Mouse (Mus musculus): ENCODE data around the gene H2-T23. TPM values are rescaled to one million over a fixed set of nuclear protein-coding genes. Genes with fewer than 3 reads are reported as not detected.
"Not testable (repeated sequence)": the region's sequence is repeated elsewhere in the genome, so short reads cannot be mapped to it uniquely, and the experiment has no call there.

Gene H2-T23
- polyA plus RNA-seq, 1 experiment from 2014 or later = 10.1 TPM

DNA sequence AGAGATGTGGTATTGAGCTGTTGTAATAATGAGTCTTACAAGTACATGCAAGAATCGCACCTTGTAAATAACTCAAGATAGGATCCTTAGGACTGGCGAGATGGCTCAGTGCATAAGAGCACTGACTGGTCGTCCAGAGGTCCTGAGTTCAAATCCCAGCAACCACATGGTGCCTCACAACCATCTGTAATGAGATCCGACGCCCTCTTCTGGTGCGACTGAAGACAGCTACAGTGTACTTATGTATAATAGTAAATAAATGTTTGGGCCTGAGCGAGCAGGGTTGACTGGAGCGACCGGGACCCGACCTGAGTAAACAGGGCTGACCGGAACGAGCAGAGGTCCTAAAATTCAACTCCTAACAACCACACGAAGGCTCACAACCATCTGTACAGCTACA, 3.5 kb upstream of the H2-T23 start:
- 85% methylated on average over 13 of the region's 13 CpGs for WGBS

DNA sequence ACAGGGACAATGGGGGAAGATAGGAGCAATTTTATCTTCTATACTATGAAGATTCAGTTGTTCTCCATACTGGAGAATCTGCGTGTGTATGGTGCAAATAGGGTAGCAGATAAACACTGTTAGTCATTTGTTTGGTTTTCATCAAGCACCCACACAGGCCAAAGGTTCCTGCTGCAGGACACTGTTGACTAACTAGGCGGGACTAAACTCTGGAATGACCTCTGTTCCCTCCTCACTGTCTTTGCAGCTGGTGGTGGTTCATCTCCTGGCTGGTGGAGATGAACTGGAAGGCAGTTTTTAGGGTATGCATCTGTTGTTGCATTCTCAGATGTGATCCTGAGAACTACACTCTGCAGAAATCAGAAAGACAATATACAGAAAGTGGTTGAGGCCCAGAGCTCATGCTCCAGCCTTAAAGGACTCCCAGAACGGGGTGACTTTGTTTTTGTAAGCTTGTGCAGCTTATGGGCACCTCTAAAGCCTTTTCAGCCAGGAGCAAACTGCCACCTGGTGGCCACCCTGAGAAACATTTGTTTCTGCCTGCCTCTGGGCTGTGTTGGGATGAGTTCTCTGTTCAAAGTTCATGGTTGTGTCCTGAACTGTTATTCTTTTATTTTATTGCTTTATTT, 2.5 kb upstream of the H2-T23 start:
- H3K4me3 ChIP-seq (ENCODE audit: low read depth, low read length); H3K36me3 ChIP-seq (ENCODE audit: control insufficient read depth, insufficient read depth, low read length); DNase-seq (ENCODE audit: low spot score); H3K4me2 ChIP-seq (ENCODE audit: low read depth, low read length); H3K9ac ChIP-seq (ENCODE audit: low read depth, low read length); H3K4me1 ChIP-seq (ENCODE audit: control insufficient read depth, insufficient read depth, low read length); ATAC-seq (ENCODE audit: low read depth); H3K9me3 ChIP-seq (ENCODE audit: control insufficient read depth, low read length); H3K27me3 ChIP-seq (replicated peaks; ENCODE audit: control insufficient read depth, insufficient read depth, low read length); H3K27ac ChIP-seq (replicated peaks; ENCODE audit: low read depth, low read length): not testable (repeated sequence)
- WGBS = 36% methylated on average over 3 of the region's 3 CpGs

More for the DNA sequence above, 3.5 kb upstream of the H2-T23 start:
- DNase-seq (ENCODE audit: low spot score); H3K4me3 ChIP-seq (ENCODE audit: low read depth, low read length); H3K36me3 ChIP-seq (ENCODE audit: control insufficient read depth, insufficient read depth, low read length); H3K27me3 ChIP-seq (replicated peaks; ENCODE audit: control insufficient read depth, insufficient read depth, low read length); H3K27ac ChIP-seq (replicated peaks; ENCODE audit: low read depth, low read length); ATAC-seq (ENCODE audit: low read depth); H3K4me2 ChIP-seq (ENCODE audit: low read depth, low read length); H3K9me3 ChIP-seq (ENCODE audit: control insufficient read depth, low read length); H3K4me1 ChIP-seq (ENCODE audit: control insufficient read depth, insufficient read depth, low read length); H3K9ac ChIP-seq (ENCODE audit: low read depth, low read length): not testable (repeated sequence)

DNA sequence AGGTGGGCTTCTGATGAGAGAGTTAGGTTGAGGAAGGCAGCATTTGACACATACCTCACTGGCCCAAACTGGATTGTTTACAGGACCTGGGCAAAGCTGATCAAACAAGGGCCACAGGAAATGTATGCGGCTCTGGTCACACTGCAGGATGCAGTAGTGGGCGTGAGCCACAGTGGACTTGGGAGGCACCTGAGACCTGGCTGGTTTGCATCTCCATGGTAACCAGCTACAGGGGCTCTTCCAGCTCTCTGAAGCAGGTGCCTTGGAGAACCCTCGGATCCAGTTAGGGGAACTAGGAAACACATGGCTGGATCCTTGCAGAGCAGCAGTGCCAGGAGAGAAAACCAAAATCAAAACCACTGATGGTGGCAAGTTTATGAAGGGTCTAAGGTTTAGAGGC, 1.9 kb upstream of the H2-T23 start:
- H3K27me3 ChIP-seq (replicated peaks; ENCODE audit: control insufficient read depth, insufficient read depth, low read length); H3K4me2 ChIP-seq (ENCODE audit: low read depth, low read length); H3K36me3 ChIP-seq (ENCODE audit: control insufficient read depth, insufficient read depth, low read length); H3K4me1 ChIP-seq (ENCODE audit: control insufficient read depth, insufficient read depth, low read length); DNase-seq (ENCODE audit: low spot score); H3K9me3 ChIP-seq (ENCODE audit: control insufficient read depth, low read length); H3K27ac ChIP-seq (replicated peaks; ENCODE audit: low read depth, low read length); H3K9ac ChIP-seq (ENCODE audit: low read depth, low read length); ATAC-seq (ENCODE audit: low read depth); H3K4me3 ChIP-seq (ENCODE audit: low read depth, low read length): not testable (repeated sequence)
- 59% methylated on average over 3 of the region's 3 CpGs for WGBS

DNA sequence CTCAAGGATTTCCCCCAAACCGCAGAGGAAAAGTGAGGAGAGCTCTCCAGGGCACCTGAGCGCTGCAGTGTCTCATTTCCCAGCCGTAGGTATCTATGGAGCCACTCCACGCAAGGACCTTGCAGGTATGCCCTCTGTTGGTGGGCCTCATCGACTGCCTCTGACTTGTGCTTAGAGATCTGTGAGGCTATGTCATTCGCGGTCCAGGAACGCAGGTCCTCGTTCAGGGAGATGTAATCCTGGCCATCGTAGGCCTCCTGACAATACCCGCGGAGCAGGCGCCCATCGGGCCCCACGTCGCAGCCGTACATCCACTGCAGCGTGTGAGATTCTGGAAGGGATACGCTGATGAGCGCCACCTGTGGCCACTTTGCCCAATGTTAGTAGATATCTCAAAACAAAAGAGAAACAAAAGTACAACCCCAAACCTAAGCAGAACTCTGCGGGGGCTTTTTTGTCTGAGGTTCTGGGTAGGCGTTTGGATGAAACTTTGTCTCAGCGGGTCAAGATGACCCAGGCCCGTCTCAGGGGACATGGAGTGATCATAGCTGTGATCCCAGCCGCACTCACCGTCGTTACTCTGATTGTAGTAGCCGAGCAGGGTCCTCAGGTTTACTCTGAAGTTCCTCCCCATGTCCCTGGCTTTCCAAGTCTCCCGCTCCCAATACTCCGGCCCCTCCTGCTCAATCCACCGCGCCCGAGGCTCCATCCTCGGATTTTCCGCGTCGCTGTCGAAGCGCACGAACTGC, 898 bp downstream of the H2-T23 start:
- DNase-seq (ENCODE audit: low spot score); H3K27me3 ChIP-seq (replicated peaks; ENCODE audit: control insufficient read depth, insufficient read depth, low read length); H3K36me3 ChIP-seq (ENCODE audit: control insufficient read depth, insufficient read depth, low read length); H3K4me1 ChIP-seq (ENCODE audit: control insufficient read depth, insufficient read depth, low read length); H3K9me3 ChIP-seq (ENCODE audit: control insufficient read depth, low read length); H3K27ac ChIP-seq (replicated peaks; ENCODE audit: low read depth, low read length): not testable (repeated sequence)
- Histone ChIP-seq H3K4me3 (ENCODE audit: low read depth, low read length) (peak overlapping the region; percentile 49), H3K4me2 (ENCODE audit: low read depth, low read length) (peak overlapping the region; percentile 77), H3K9ac (ENCODE audit: low read depth, low read length) (peak overlapping the region; percentile 65)
- 1% methylated on average over 34 of the region's 40 CpGs for WGBS
- peak; percentile 78 for ATAC-seq (ENCODE audit: low read depth)

DNA sequence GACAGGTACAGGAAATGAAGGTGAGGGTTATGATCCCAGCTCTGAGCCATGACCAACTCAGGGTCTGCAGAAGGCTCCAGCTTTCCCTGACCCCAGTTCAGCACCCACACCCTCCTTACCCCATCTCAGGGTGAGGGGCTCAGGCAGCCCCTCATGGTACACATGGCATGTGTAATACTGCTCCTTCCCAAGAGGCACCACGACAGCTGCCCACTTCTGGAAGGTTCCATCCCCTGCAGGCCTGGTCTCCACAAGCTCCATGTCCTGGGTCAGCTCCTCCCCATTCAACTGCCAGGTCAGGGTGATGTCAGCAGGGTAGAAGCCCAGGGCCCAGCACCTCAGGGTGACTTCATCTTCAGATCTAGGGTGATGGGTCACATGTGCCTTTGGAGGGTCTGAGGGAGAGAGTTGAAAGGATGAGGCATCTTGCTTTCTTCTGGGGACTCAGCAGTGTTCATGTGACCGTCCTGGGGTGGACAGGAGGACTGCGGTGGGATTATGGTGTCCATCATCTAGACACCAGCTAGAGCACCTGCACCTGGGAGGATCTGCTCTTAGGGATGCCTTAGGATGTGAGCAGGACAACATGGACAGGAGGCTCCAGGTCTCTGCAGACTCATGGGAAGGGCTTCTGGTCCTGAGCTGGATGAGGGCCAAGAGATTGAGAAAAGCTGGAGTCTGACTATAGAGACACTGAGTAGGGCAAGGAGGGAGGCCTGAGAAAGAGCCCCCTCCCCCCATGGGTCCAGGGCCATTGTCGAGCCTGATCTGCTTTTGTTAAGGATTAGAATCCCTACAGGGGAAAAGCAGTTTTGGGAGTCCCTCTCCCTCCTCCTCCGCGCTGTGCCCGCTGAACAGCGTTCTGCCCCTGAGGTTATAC, 1.7 kb downstream of the H2-T23 start:
- Histone ChIP-seq H3K9ac (ENCODE audit: low read depth, low read length) (peak overlapping the region; percentile 34; the same call in 1 of the 2 replicates), H3K4me3 (ENCODE audit: low read depth, low read length) (peak overlapping the region; percentile 49), H3K4me2 (ENCODE audit: low read depth, low read length) (peak overlapping the region; percentile 77)
- not testable (repeated sequence) for H3K36me3 ChIP-seq (ENCODE audit: control insufficient read depth, insufficient read depth, low read length); ATAC-seq (ENCODE audit: low read depth); H3K27me3 ChIP-seq (replicated peaks; ENCODE audit: control insufficient read depth, insufficient read depth, low read length); H3K9me3 ChIP-seq (ENCODE audit: control insufficient read depth, low read length); DNase-seq (ENCODE audit: low spot score); H3K4me1 ChIP-seq (ENCODE audit: control insufficient read depth, insufficient read depth, low read length); H3K27ac ChIP-seq (replicated peaks; ENCODE audit: low read depth, low read length)
- WGBS = 36% methylated on average over 6 of the region's 8 CpGs

DNA sequence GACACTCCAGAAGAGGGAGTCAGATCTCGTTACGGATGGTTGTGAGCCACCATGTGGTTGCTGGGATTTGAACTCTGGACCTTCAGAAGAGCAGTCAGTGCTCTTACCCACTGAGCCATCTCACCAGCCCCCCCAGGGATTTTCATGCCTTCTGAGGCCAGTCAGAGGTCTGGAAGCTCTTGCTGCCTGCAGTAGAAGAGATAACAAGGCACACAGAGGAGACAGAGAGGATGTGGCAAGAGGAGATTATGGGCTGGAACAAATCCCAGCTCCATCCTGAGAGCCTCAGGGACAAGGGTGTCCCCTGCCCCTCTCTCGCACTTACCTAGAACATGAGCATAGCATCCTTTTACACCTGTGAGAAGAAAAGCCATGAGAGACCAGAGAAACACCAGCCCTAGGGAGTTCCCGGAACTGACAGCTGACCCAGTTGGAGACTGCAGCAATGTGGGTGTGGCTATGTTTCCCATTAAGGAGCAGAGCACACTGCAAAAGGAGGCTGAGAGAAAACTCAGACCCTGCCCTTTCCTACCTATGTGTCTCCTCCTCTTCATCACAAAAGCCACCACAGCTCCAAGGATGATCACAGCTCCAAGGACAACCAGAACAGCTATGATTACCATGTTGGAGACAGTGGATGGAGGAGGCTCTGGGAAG, 2.5 kb downstream of the H2-T23 start:
- not testable (repeated sequence) for ATAC-seq (ENCODE audit: low read depth); H3K4me1 ChIP-seq (ENCODE audit: control insufficient read depth, insufficient read depth, low read length); H3K9me3 ChIP-seq (ENCODE audit: control insufficient read depth, low read length); H3K27ac ChIP-seq (replicated peaks; ENCODE audit: low read depth, low read length); H3K9ac ChIP-seq (ENCODE audit: low read depth, low read length); H3K4me2 ChIP-seq (ENCODE audit: low read depth, low read length); H3K27me3 ChIP-seq (replicated peaks; ENCODE audit: control insufficient read depth, insufficient read depth, low read length); H3K4me3 ChIP-seq (ENCODE audit: low read depth, low read length); DNase-seq (ENCODE audit: low spot score); H3K36me3 ChIP-seq (ENCODE audit: control insufficient read depth, insufficient read depth, low read length)
- WGBS = 70% methylated on average over 2 of the region's 4 CpGs

DNA sequence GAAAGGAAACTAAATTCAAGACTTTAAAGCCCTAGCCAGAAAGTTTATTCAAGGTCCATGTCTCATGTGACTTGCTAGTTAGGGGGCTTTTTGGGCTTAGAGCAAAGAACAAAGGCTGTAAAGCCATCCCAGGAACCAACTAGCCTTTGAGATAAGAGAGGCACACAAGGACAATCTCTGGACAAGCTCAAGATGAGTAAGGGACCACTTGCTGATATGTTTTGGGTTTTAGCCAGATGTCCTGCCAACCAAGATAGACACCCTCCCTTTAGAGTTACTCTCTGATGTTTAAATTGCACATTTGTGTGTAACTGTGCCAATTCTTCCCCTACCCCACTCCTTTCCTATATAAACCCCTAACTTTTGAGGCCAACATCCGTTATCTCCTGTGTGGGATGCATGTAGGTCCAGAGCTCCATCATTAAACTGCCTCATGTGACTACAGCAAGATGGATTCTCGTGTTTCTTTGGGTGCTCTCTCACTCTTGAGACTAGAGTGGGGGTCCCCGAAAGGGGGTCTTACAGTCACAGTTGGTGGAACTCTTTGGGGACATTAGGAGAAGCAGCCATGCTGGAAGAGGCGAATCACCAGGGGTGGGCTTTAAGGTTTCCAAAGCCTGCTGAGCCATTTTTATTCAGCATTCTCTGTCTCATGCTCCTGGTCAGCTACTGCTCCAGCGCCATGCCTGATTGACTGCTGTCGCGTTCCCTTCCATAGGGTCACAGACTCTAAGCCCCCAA, 3.6 kb downstream of the H2-T23 start:
- no peaks in the 10 kb centered on the region for H3K27me3 ChIP-seq (replicated peaks; ENCODE audit: control insufficient read depth, insufficient read depth, low read length)
- no peaks in the 10 kb centered on the region for H3K4me1 ChIP-seq (ENCODE audit: control insufficient read depth, insufficient read depth, low read length)
- no peak overlapping the region for H3K4me2 ChIP-seq (ENCODE audit: low read depth, low read length)
- 81% methylated on average over 7 of the region's 7 CpGs for WGBS
- H3K9me3 ChIP-seq (ENCODE audit: control insufficient read depth, low read length) = no peaks in the 10 kb centered on the region
- DNase-seq (ENCODE audit: low spot score) = no peak
- H3K9ac ChIP-seq (ENCODE audit: low read depth, low read length) = no peak overlapping the region
- ATAC-seq (ENCODE audit: low read depth) = no peak
- no peak overlapping the region for H3K27ac ChIP-seq (replicated peaks; ENCODE audit: low read depth, low read length)
- no peaks in the 10 kb centered on the region for H3K36me3 ChIP-seq (ENCODE audit: control insufficient read depth, insufficient read depth, low read length)
- no peak overlapping the region for H3K4me3 ChIP-seq (ENCODE audit: low read depth, low read length)

DNA sequence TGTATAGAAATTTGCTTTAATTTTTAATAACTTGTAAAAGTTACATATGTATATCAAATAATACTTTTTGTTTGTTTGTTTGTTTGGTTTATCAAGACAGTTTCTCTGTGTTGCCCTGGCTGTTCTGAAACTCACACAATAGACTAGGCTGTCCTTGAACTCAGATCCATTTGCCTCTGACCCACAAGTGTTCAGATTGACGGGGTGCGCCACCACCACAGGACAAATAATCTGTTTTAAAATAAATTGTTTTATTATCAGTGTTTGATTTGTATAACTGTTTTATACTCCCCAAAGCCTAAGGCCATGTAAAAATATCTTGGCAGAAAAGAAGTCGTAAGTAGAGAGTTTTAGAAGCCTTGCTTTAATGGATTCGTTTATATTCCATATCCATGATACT, 5.0 kb downstream of the H2-T23 start:
- DNase-seq (ENCODE audit: low spot score) (no peak), ATAC-seq (ENCODE audit: low read depth) (no peak)
- H3K27me3 ChIP-seq (replicated peaks; ENCODE audit: control insufficient read depth, insufficient read depth, low read length) = no peaks in the 10 kb centered on the region
- H3K9me3 ChIP-seq (ENCODE audit: control insufficient read depth, low read length) = no peaks in the 10 kb centered on the region
- H3K27ac ChIP-seq (replicated peaks; ENCODE audit: low read depth, low read length) = no peak overlapping the region
- H3K4me3 ChIP-seq (ENCODE audit: low read depth, low read length) = no peak overlapping the region
- peaks cover 5% of the 10 kb centered on the region; the same call in 1 of the 2 replicates for H3K4me1 ChIP-seq (ENCODE audit: control insufficient read depth, insufficient read depth, low read length)
- no peak overlapping the region for H3K9ac ChIP-seq (ENCODE audit: low read depth, low read length)
- H3K36me3 ChIP-seq (ENCODE audit: control insufficient read depth, insufficient read depth, low read length) = no peaks in the 10 kb centered on the region
- WGBS = 91% methylated on average over 4 of the region's 4 CpGs
- H3K4me2 ChIP-seq (ENCODE audit: low read depth, low read length) = no peak overlapping the region

Measured in embryonic facial prominence, embryonic 14.5 days (tissue).